Mouse (Mus musculus): ENCODE results near the gene Mylk4.

GRCm38 (mm10) chr13:32824377-32825330 is 40.9 kb upstream of the Mylk4 start:
- TF ChIP-seq POLR2A (IDR thresholded peaks at IDR 0.05; ENCODE audit: borderline replicate concordance, low read depth, low read length): no peak
- no peak for TF ChIP-seq CTCF (IDR thresholded peaks at IDR 0.05; ENCODE audit: low read depth, low read length)
